Mouse (Mus musculus) ES-Bruce4 (cell line): ENCODE results near the gene Rpl28.

Experiments used
- CTCF ChIP-seq: IDR thresholded peaks from one replicate; pipeline ENCODE4 v1.8.1; 2011; ENCODE audit warnings: low read depth, low read length
- POLR2A ChIP-seq: IDR thresholded peaks from one replicate; pipeline ENCODE4 v1.8.1; 2011; ENCODE audit warnings: low read length; ENCODE audit not compliant: insufficient read depth

DNA sequence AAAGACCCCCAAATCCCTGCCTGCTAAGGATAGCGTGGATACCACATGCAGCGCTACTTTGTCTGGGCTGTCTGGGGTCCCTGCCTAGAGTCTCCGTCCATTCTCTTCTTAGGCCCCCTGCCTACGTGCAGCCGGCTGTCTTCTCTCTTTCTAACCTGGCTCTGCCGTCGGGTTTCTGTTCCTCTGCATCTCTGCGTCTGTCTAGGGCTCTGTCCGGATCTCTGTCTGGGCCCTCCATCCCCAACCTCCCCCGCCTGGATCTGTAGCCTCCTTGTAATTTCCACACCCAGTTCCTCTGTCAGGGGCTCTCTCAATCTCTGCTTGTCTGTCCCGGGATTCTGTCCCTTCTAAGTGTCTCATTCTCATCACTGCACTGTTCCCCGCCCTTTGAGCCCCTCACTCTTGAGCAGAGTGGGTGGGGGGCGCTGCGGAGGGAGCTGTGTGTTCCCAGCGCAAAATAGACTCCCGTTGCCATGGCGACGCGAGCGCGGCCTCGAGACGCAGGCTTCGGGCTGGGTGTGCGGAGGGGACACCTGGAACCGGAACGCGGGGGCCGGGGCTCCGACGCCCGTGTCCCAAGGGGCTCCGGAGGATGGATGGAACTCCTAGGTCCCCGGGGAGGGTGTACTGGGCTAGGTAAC, 51.0 kb downstream of the Rpl28 start:
- no peak for TF ChIP-seq CTCF
- no peak for TF ChIP-seq POLR2A
